Mouse (Mus musculus): ENCODE measurements at regions not wholly inside any gene's neighbourhood (a gene's known extent, or its start where the extent isn't known, plus 50 kb on each side); places are given as distances from the start of the nearest gene placed in this dataset.

GRCm38 (mm10) chr8:116452806-116453205, 52.0 kb upstream of the Dynlrb2 start:
- H3K9ac ChIP-seq (ENCODE audit: low read length), result no peak overlapping the region
- 66% methylated on average over 3 of the region's 3 CpGs for WGBS
- no peak overlapping the region for H3K27ac ChIP-seq (ENCODE audit: low read length)
- H3K27me3 ChIP-seq (ENCODE audit: control insufficient read depth, insufficient read depth, low read length), result no peaks in the 10 kb centered on the region
- H3K4me2 ChIP-seq (ENCODE audit: low read depth, low read length), result no peak overlapping the region
- no peak for ATAC-seq (ENCODE audit: insufficient read depth, low FRiP score)
- H3K4me1 ChIP-seq (ENCODE audit: control insufficient read depth, insufficient read depth, low read length), result no peaks in the 10 kb centered on the region
- no peaks in the 10 kb centered on the region for H3K9me3 ChIP-seq (replicated peaks; ENCODE audit: control insufficient read depth, low read length)
- no peaks in the 10 kb centered on the region for H3K36me3 ChIP-seq (ENCODE audit: control insufficient read depth, insufficient read depth, low read length)
- H3K4me3 ChIP-seq (replicated peaks; ENCODE audit: low read length), result no peak overlapping the region

- Histone ChIP-seq H3K4me1 (ENCODE audit: control insufficient read depth, insufficient read depth, low read length) (no peaks in the 10 kb centered on the region), H3K9me3 (replicated peaks; ENCODE audit: control insufficient read depth, low read length) (no peaks in the 10 kb centered on the region), H3K36me3 (ENCODE audit: control insufficient read depth, insufficient read depth, low read length) (no peaks in the 10 kb centered on the region), H3K27me3 (ENCODE audit: control insufficient read depth, insufficient read depth, low read length) (no peaks in the 10 kb centered on the region), H3K27ac (ENCODE audit: low read length) (no peak overlapping the region), H3K4me3 (replicated peaks; ENCODE audit: low read length) (no peak overlapping the region), H3K9ac (ENCODE audit: low read length) (no peak overlapping the region), H3K4me2 (ENCODE audit: low read depth, low read length) (no peak overlapping the region)
- no peak for ATAC-seq (ENCODE audit: insufficient read depth, low FRiP score)
- 67% methylated on average over 3 of the region's 3 CpGs for WGBS
These were observed 53.4 kb upstream of the Dynlrb2 start for GRCm38 (mm10) chr8:116451397-116451796.

GRCm38 (mm10) chr8:116447452-116447851, 57.3 kb upstream of the Dynlrb2 start:
- no peak for ATAC-seq (ENCODE audit: insufficient read depth, low FRiP score)
- H3K4me2 ChIP-seq (ENCODE audit: low read depth, low read length), result no peak overlapping the region
- no peak overlapping the region for H3K27ac ChIP-seq (ENCODE audit: low read length)
- 0 out of 2 replicates have a peak, but pooled peaks cover 3% of the 10 kb centered on the region for H3K9me3 ChIP-seq (replicated peaks; ENCODE audit: control insufficient read depth, low read length)
- no peaks in the 10 kb centered on the region for H3K27me3 ChIP-seq (ENCODE audit: control insufficient read depth, insufficient read depth, low read length)
- no peak overlapping the region for H3K9ac ChIP-seq (ENCODE audit: low read length)
- no peaks in the 10 kb centered on the region for H3K36me3 ChIP-seq (ENCODE audit: control insufficient read depth, insufficient read depth, low read length)
- no peak overlapping the region for H3K4me3 ChIP-seq (replicated peaks; ENCODE audit: low read length)
- H3K4me1 ChIP-seq (ENCODE audit: control insufficient read depth, insufficient read depth, low read length), result no peaks in the 10 kb centered on the region
- 51% methylated on average over 2 of the region's 2 CpGs for whole genome bisulfite sequencing

- Histone ChIP-seq H3K27ac (ENCODE audit: low read length) (no peak overlapping the region), H3K36me3 (ENCODE audit: control insufficient read depth, insufficient read depth, low read length) (no peaks in the 10 kb centered on the region), H3K4me1 (ENCODE audit: control insufficient read depth, insufficient read depth, low read length) (no peaks in the 10 kb centered on the region), H3K27me3 (ENCODE audit: control insufficient read depth, insufficient read depth, low read length) (no peaks in the 10 kb centered on the region), H3K9me3 (replicated peaks; ENCODE audit: control insufficient read depth, low read length) (0 out of 2 replicates have a peak, but pooled peaks cover 3% of the 10 kb centered on the region), H3K9ac (ENCODE audit: low read length) (no peak overlapping the region), H3K4me2 (ENCODE audit: low read depth, low read length) (no peak overlapping the region), H3K4me3 (replicated peaks; ENCODE audit: low read length) (no peak overlapping the region)
- WGBS, result 47% methylated on average over 2 of the region's 2 CpGs
- ATAC-seq (ENCODE audit: insufficient read depth, low FRiP score), result no peak
These were observed 61.9 kb upstream of the Dynlrb2 start for GRCm38 (mm10) chr8:116442827-116443226.

GRCm38 (mm10) chr8:116438895-116439294, 65.9 kb upstream of the Dynlrb2 start:
- WGBS, result 12% methylated on average over 7 of the region's 7 CpGs
- Histone ChIP-seq H3K27ac (ENCODE audit: low read length) (no peak overlapping the region), H3K36me3 (ENCODE audit: control insufficient read depth, insufficient read depth, low read length) (no peaks in the 10 kb centered on the region), H3K9me3 (replicated peaks; ENCODE audit: control insufficient read depth, low read length) (no peaks in the 10 kb centered on the region), H3K27me3 (ENCODE audit: control insufficient read depth, insufficient read depth, low read length) (no peaks in the 10 kb centered on the region; the same call in 1 of the 2 replicates), H3K4me1 (ENCODE audit: control insufficient read depth, insufficient read depth, low read length) (no peaks in the 10 kb centered on the region), H3K9ac (ENCODE audit: low read length) (no peak overlapping the region), H3K4me3 (replicated peaks; ENCODE audit: low read length) (no peak overlapping the region), H3K4me2 (ENCODE audit: low read depth, low read length) (no peak overlapping the region)
- ATAC-seq (ENCODE audit: insufficient read depth, low FRiP score), result peak; percentile 75; the same call in 1 of the 2 replicates

- Histone ChIP-seq H3K27me3 (ENCODE audit: control insufficient read depth, insufficient read depth, low read length) (no peaks in the 10 kb centered on the region; the same call in 1 of the 2 replicates), H3K36me3 (ENCODE audit: control insufficient read depth, insufficient read depth, low read length) (no peaks in the 10 kb centered on the region), H3K9me3 (replicated peaks; ENCODE audit: control insufficient read depth, low read length) (no peaks in the 10 kb centered on the region), H3K27ac (ENCODE audit: low read length) (no peak overlapping the region), H3K4me1 (ENCODE audit: control insufficient read depth, insufficient read depth, low read length) (no peaks in the 10 kb centered on the region), H3K4me2 (ENCODE audit: low read depth, low read length) (no peak overlapping the region), H3K9ac (ENCODE audit: low read length) (no peak overlapping the region), H3K4me3 (replicated peaks; ENCODE audit: low read length) (no peak overlapping the region)
- no peak for ATAC-seq (ENCODE audit: insufficient read depth, low FRiP score)
- WGBS, result 38% methylated on average over 15 of the region's 15 CpGs
These were observed 69.3 kb upstream of the Dynlrb2 start for GRCm38 (mm10) chr8:116435268-116435980.

GRCm38 (mm10) chr8:116430051-116430450, 74.7 kb upstream of the Dynlrb2 start:
- 73% methylated on average over 5 of the region's 5 CpGs for WGBS
- Histone ChIP-seq H3K27ac (ENCODE audit: low read length) (no peak overlapping the region), H3K9ac (ENCODE audit: low read length) (no peak overlapping the region), H3K27me3 (ENCODE audit: control insufficient read depth, insufficient read depth, low read length) (no peaks in the 10 kb centered on the region), H3K4me1 (ENCODE audit: control insufficient read depth, insufficient read depth, low read length) (no peaks in the 10 kb centered on the region), H3K9me3 (replicated peaks; ENCODE audit: control insufficient read depth, low read length) (no peaks in the 10 kb centered on the region), H3K36me3 (ENCODE audit: control insufficient read depth, insufficient read depth, low read length) (no peaks in the 10 kb centered on the region), H3K4me3 (replicated peaks; ENCODE audit: low read length) (no peak overlapping the region), H3K4me2 (ENCODE audit: low read depth, low read length) (no peak overlapping the region)
- ATAC-seq (ENCODE audit: insufficient read depth, low FRiP score), result peak; percentile 69; the same call in 1 of the 2 replicates

GRCm38 (mm10) chr8:116429649-116430048, 75.1 kb upstream of the Dynlrb2 start:
- H3K9me3 ChIP-seq (replicated peaks; ENCODE audit: control insufficient read depth, low read length), result no peaks in the 10 kb centered on the region
- no peaks in the 10 kb centered on the region for H3K27me3 ChIP-seq (ENCODE audit: control insufficient read depth, insufficient read depth, low read length)
- no peaks in the 10 kb centered on the region for H3K4me1 ChIP-seq (ENCODE audit: control insufficient read depth, insufficient read depth, low read length)
- H3K36me3 ChIP-seq (ENCODE audit: control insufficient read depth, insufficient read depth, low read length), result no peaks in the 10 kb centered on the region
- no peak overlapping the region for H3K4me2 ChIP-seq (ENCODE audit: low read depth, low read length)
- H3K4me3 ChIP-seq (replicated peaks; ENCODE audit: low read length), result no peak overlapping the region
- no peak overlapping the region for H3K27ac ChIP-seq (ENCODE audit: low read length)
- WGBS, result 61% methylated on average over 6 of the region's 6 CpGs
- ATAC-seq (ENCODE audit: insufficient read depth, low FRiP score), result no peak
- H3K9ac ChIP-seq (ENCODE audit: low read length), result no peak overlapping the region

GRCm38 (mm10) chr8:116422826-116423225, 81.9 kb upstream of the Dynlrb2 start:
- Histone ChIP-seq H3K36me3 (ENCODE audit: control insufficient read depth, insufficient read depth, low read length) (no peaks in the 10 kb centered on the region), H3K4me1 (ENCODE audit: control insufficient read depth, insufficient read depth, low read length) (no peaks in the 10 kb centered on the region), H3K4me3 (replicated peaks; ENCODE audit: low read length) (no peak overlapping the region), H3K4me2 (ENCODE audit: low read depth, low read length) (no peak overlapping the region), H3K27me3 (ENCODE audit: control insufficient read depth, insufficient read depth, low read length) (no peaks in the 10 kb centered on the region), H3K9me3 (replicated peaks; ENCODE audit: control insufficient read depth, low read length) (no peaks in the 10 kb centered on the region), H3K9ac (ENCODE audit: low read length) (no peak overlapping the region), H3K27ac (ENCODE audit: low read length) (no peak overlapping the region)
- no peak for ATAC-seq (ENCODE audit: insufficient read depth, low FRiP score)
- WGBS, result 63% methylated on average over 6 of the region's 6 CpGs

Data from stomach, embryonic 16.5 days (tissue).